Mouse (Mus musculus) erythroblast, embryonic 14.5 days (primary cell): ENCODE data around the gene Fam3b.

Experiments used
- GATA1 ChIP-seq: IDR thresholded peaks from 2 replicates; pipeline ENCODE4 v1.6.1; 2012; ENCODE audit warnings: low read length, inconsistent platforms, mixed read lengths
- TAL1 ChIP-seq: IDR thresholded peaks from 3 replicates; pipeline ENCODE4 v1.6.1; 2012; ENCODE audit warnings: low read length, inconsistent platforms, mixed read lengths

- TF ChIP-seq GATA1 (no peak), TAL1 (no peak)
These were observed 36.0 kb downstream of the Fam3b start for GRCm38 (mm10) chr16:97478655-97479054.
